Mouse (Mus musculus): ENCODE data around the gene Gng3. TPM values are rescaled to one million over a fixed set of nuclear protein-coding genes. Genes with fewer than 3 reads are reported as not detected.

The Gng3 gene
- polyA plus RNA-seq, 1 experiment from 2014 or later: 7.2 TPM

DNA sequence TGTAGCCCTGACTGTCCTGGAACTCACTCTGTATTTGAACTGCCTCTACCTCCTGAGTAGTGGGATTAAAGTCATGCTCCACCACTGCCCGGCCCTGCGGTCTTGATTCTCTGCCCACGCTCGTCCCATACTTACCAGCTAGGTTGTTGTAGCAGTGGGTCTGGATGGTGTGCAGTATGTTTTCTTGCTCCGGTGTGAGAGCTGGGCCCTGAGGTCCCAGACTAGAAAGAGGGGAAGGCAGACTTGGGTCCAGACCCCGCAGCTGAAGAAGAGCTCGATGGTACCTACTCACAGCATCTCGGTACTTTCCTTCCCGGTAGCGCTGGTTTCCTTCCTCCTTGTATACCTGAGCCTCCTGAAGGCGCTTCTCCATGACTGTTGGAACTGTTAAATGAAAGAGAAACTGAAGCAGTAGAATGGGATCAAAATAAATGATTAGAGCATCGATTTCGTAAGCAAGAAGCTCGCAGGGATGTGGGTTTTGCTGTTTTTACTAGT lies 20.6 kb downstream of the Gng3 start:
- Histone ChIP-seq H3K4me3 (peak overlapping the region; percentile 72), H3K9me3 (replicated peaks) (no peaks in the 10 kb centered on the region), H3K27ac (peak overlapping the region; percentile 96), H3K36me3 (peaks cover 59% of the 10 kb centered on the region), H3K4me1 (peaks cover 40% of the 10 kb centered on the region), H3K27me3 (ENCODE audit: low read depth, poor library complexity, severe bottlenecking) (no peaks in the 10 kb centered on the region)
- 31% methylated on average over 14 of the region's 14 CpGs for WGBS
- DNase-seq (ENCODE audit: low spot score): no peak

- Histone ChIP-seq H3K27ac (no peak overlapping the region), H3K4me3 (peak overlapping the region; percentile 72; the same call in 1 of the 2 replicates), H3K4me1 (peaks cover 29% of the 10 kb centered on the region), H3K27me3 (ENCODE audit: low read depth, poor library complexity, severe bottlenecking) (no peaks in the 10 kb centered on the region), H3K36me3 (peaks cover 60% of the 10 kb centered on the region), H3K9me3 (replicated peaks) (no peaks in the 10 kb centered on the region)
- WGBS: 87% methylated on average over 3 of the region's 3 CpGs
- DNase-seq (ENCODE audit: low spot score): no peak
These were observed 22.0 kb downstream of the Gng3 start for GRCm38 (mm10) chr19:8817001-8817400.

GRCm38 (mm10) chr19:8815812-8816211 lies 23.2 kb downstream of the Gng3 start:
- no peak for DNase-seq (ENCODE audit: low spot score)
- Histone ChIP-seq H3K4me3 (no peak overlapping the region), H3K27ac (no peak overlapping the region), H3K9me3 (replicated peaks) (no peaks in the 10 kb centered on the region), H3K27me3 (ENCODE audit: low read depth, poor library complexity, severe bottlenecking) (no peaks in the 10 kb centered on the region), H3K4me1 (peaks cover 22% of the 10 kb centered on the region), H3K36me3 (peaks cover 67% of the 10 kb centered on the region)
- 92% methylated on average over 11 of the region's 11 CpGs for WGBS

- H3K4me3 ChIP-seq: no peak overlapping the region
- WGBS: 96% methylated on average over 5 of the region's 5 CpGs
These were observed 32.2 kb downstream of the Gng3 start for GRCm38 (mm10) chr19:8806810-8807209.

DNA sequence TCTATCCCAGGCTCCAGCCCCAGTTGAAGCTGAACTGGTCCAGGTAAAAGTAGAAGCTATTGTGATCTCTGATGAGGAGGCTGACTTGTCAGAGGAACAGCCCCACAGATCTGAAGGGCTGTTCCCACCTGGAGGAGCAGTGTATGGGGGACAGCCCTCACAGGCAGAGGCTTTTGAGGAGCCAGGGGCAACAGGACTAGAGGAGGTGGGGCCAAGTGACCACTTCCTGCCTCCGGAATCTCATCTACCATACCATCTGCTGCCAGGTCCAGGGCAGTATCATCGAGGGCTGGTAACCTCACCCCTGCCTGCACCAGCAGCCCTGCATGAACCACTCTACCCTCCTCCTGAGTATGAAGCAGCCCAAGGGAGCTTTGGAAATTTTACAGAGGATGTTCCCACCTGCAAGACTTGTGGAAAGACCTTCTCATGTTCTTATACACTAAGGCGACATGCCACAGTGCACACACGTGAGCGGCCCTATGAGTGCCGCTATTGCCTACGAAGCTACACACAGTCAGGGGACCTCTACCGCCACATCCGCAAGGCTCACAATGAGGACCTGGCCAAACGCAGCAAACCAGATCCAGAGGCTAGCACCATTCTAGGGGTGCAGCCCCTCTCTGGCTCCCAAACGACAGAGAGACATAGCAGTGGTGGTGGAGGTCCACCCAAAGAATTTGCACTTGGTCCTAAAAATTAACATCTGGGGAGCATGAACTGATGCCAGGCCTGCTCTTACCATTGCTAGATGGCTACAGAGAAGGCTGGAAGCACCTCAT lies 34.9 kb downstream of the Gng3 start:
- H3K9me3 ChIP-seq (replicated peaks): no peaks in the 10 kb centered on the region
- H3K27ac ChIP-seq: no peak overlapping the region
- DNase-seq (ENCODE audit: low spot score): no peak
- no peak overlapping the region; the same call in 1 of the 2 replicates for H3K4me3 ChIP-seq
- H3K36me3 ChIP-seq: peaks cover 62% of the 10 kb centered on the region
- WGBS: 90% methylated on average over 11 of the region's 11 CpGs
- H3K4me1 ChIP-seq: peaks cover 14% of the 10 kb centered on the region
- H3K27me3 ChIP-seq (ENCODE audit: low read depth, poor library complexity, severe bottlenecking): no peaks in the 10 kb centered on the region

More at GRCm38 (mm10) chr19:8806810-8807209, 32.2 kb downstream of the Gng3 start:
- H3K36me3 ChIP-seq: peaks cover 89% of the 10 kb centered on the region
- no peaks in the 10 kb centered on the region for H3K9me3 ChIP-seq (replicated peaks)
- H3K4me1 ChIP-seq: peaks cover 11% of the 10 kb centered on the region
- no peak for DNase-seq (ENCODE audit: low spot score)
- no peak overlapping the region for H3K27ac ChIP-seq
- no peaks in the 10 kb centered on the region for H3K27me3 ChIP-seq (ENCODE audit: low read depth, poor library complexity, severe bottlenecking)

DNA sequence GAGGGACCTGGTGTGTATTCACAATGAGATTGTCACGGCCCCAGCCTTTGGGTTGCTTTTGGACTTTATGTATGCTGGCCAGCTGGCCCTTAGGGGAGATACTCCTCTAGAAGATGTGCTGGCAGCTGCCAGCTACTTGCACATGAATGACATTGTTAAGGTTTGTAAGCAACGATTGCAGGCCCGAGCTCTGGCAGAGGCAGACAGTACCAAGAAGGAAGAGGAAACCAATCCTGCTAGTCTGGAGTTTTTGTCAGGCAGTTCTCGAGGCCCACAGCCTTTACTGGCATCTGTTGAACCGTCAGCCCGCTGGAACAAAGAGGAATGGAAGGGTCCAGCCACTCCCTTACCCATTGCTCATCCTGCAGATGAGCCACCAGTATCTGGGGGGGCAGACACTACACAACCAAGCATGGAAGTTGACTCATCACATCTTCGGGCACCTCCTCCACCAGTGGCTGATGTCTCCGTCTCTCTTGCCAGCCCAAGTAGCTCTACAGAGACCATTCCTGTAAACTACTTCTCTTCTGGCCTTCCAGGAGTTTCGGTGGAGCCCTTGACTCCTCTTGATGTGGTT lies 35.7 kb downstream of the Gng3 start:
- Histone ChIP-seq H3K4me3 (peak overlapping the region; percentile 65; the same call in 1 of the 2 replicates), H3K27me3 (ENCODE audit: low read depth, poor library complexity, severe bottlenecking) (no peaks in the 10 kb centered on the region), H3K27ac (peak overlapping the region; percentile 85; the same call in 1 of the 2 replicates), H3K36me3 (peaks cover 55% of the 10 kb centered on the region), H3K9me3 (replicated peaks) (no peaks in the 10 kb centered on the region), H3K4me1 (peaks cover 14% of the 10 kb centered on the region)
- 94% methylated on average over 9 of the region's 9 CpGs for WGBS
- no peak for DNase-seq (ENCODE audit: low spot score)

GRCm38 (mm10) chr19:8802130-8802821 lies 36.7 kb downstream of the Gng3 start, which contains the start of gene Zbtb3:
Gene Zbtb3 (plus strand): TSS chr19:8802555.
- under 1% methylated on average over 30 of the region's 30 CpGs for WGBS
- Histone ChIP-seq H3K4me1 (peaks cover 20% of the 10 kb centered on the region), H3K4me3 (peak within 1 kb of the TSS; percentile 65), H3K36me3 (peaks cover 44% of the 10 kb centered on the region), H3K9me3 (replicated peaks) (no peaks in the 10 kb centered on the region), H3K27ac (peak within 1 kb of the TSS; percentile 85), H3K27me3 (ENCODE audit: low read depth, poor library complexity, severe bottlenecking) (no peaks in the 10 kb centered on the region)
- peak; percentile 92 for DNase-seq (ENCODE audit: low spot score)

DNA sequence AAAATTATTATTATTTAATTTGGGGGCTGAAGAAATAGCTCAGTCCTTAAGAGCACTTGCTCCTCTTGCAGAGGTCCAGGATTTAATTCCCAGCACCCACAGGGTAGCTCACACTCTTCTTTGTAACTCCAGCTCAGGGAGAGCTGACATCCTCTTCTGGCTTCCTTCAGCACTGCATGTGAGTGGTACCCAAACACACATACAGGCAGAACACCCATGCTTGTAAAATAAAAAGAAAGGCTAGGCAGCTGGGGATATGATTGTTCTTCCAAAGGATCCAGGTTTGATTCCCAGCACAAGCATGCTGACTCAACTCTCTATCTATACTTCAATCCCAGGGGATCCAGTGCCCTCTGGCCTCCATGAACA lies 40.1 kb downstream of the Gng3 start:
- no peaks in the 10 kb centered on the region for H3K9me3 ChIP-seq (replicated peaks)
- peak overlapping the region; percentile 85 for H3K4me3 ChIP-seq
- no peak overlapping the region for H3K27ac ChIP-seq
- H3K4me1 ChIP-seq: peaks cover 23% of the 10 kb centered on the region
- H3K27me3 ChIP-seq (ENCODE audit: low read depth, poor library complexity, severe bottlenecking): no peaks in the 10 kb centered on the region
- peaks cover 37% of the 10 kb centered on the region for H3K36me3 ChIP-seq
- no peak for DNase-seq (ENCODE audit: low spot score)

GRCm38 (mm10) chr19:8798264-8798946 lies 40.6 kb downstream of the Gng3 start, which contains the start of gene Polr2g:
Gene Polr2g (minus strand): TSS chr19:8798577.
- Histone ChIP-seq H3K27ac (peak within 1 kb of the TSS; percentile 87), H3K36me3 (peaks cover 37% of the 10 kb centered on the region), H3K27me3 (ENCODE audit: low read depth, poor library complexity, severe bottlenecking) (no peaks in the 10 kb centered on the region), H3K4me1 (peaks cover 22% of the 10 kb centered on the region), H3K4me3 (peak within 1 kb of the TSS; percentile 85), H3K9me3 (replicated peaks) (no peaks in the 10 kb centered on the region)
- 3% methylated on average over 25 of the region's 25 CpGs for WGBS
- DNase-seq (ENCODE audit: low spot score): peak; percentile 85

- H3K4me1 ChIP-seq: peaks cover 15% of the 10 kb centered on the region
- H3K36me3 ChIP-seq: peaks cover 47% of the 10 kb centered on the region
- 84% methylated on average over 7 of the region's 7 CpGs for WGBS
- no peak for DNase-seq (ENCODE audit: low spot score)
- no peaks in the 10 kb centered on the region for H3K27me3 ChIP-seq (ENCODE audit: low read depth, poor library complexity, severe bottlenecking)
- H3K9me3 ChIP-seq (replicated peaks): no peaks in the 10 kb centered on the region
- no peak overlapping the region for H3K4me3 ChIP-seq
- H3K27ac ChIP-seq: no peak overlapping the region
These were observed 48.8 kb downstream of the Gng3 start for GRCm38 (mm10) chr19:8790171-8790570.

GRCm38 (mm10) chr19:8789171-8789570 lies 49.8 kb downstream of the Gng3 start:
- WGBS: 69% methylated on average over 1 of the region's 1 CpGs
- H3K4me1 ChIP-seq: peaks cover 19% of the 10 kb centered on the region
- no peak overlapping the region for H3K4me3 ChIP-seq
- H3K27me3 ChIP-seq (ENCODE audit: low read depth, poor library complexity, severe bottlenecking): no peaks in the 10 kb centered on the region
- DNase-seq (ENCODE audit: low spot score): no peak
- no peak overlapping the region for H3K27ac ChIP-seq
- no peaks in the 10 kb centered on the region for H3K9me3 ChIP-seq (replicated peaks)
- H3K36me3 ChIP-seq: peaks cover 38% of the 10 kb centered on the region

GRCm38 (mm10) chr19:8788521-8788920 lies 50.5 kb downstream of the Gng3 start:
- 28% methylated on average over 3 of the region's 3 CpGs for WGBS
- DNase-seq (ENCODE audit: low spot score): no peak
- no peak overlapping the region for H3K27ac ChIP-seq

More at GRCm38 (mm10) chr19:8788521-8788920, 50.5 kb downstream of the Gng3 start:
- Histone ChIP-seq H3K4me3 (no peak overlapping the region), H3K27me3 (ENCODE audit: low read depth, poor library complexity, severe bottlenecking) (no peaks in the 10 kb centered on the region), H3K4me1 (peaks cover 19% of the 10 kb centered on the region), H3K36me3 (peaks cover 38% of the 10 kb centered on the region), H3K9me3 (replicated peaks) (no peaks in the 10 kb centered on the region)

All from limb, embryonic 10.5 days (tissue).